Mouse (Mus musculus): Measurements from ENCODE around the gene Vti1a.

The Vti1a gene

DNA sequence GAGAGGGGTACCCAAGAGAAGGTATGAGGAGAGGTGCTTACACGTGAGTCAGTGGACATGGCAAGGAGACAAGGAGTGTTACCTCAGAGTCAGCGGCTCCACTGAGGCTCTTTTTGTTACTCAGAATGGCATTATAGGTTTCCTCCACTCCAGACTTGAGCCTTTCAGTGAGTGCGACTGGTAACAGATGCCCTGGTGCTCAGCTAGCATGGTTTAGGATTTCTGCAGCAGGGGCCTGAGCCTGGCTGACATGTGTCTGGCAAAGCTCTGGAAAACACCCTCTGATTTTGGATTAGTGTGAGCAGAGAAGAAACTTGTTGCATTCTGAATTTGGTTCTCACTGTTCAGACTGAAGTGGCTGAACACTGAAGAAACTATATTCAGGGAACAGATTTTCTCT is 209.0 kb downstream of the Vti1a start:
- no peak for DNase-seq (ENCODE audit: low spot score)

DNA sequence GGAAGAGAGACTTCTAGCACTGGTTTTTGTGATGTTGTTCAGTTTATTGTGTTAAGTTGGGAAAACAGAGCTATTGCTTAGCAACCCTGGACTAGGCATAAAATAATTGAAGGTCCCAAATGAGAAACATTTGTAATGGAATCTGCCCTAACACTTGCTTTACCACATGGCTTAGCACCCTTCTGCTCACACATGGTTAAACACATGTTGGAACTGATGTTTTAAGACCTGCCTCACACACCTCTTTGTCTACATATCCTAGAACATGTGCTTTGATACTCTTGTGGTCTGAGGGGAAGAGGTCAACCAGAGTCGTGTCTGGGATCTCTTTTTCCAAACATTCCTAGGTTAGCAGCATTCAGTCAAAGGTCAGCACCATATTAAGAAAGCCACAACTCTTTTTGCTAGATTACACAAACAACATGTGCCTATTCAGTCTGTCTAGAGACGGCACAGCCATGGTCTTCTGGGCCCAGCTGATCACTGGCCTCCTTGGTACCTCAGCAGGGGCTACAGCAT is 210.7 kb downstream of the Vti1a start:
- DNase-seq (ENCODE audit: low spot score) = no peak

DNA sequence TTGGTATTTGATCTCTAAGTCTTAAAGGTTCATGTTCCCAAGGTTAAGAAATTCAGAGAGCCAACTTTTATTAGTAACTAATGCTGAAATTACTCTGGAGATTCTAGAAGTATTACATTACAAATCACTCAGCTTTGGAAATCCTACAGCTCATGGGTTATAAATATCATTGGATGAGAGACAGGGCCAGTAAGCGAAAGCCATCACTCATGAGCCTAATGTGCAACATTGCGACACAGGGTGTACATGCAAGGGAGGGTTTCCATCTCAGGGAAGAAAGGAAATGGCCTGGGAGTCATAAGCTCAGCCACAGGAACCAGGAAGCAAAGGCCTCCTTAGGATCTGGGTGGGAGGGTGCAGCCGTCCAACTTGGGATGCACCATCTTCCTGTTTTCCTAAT is 213.9 kb downstream of the Vti1a start:
- DNase-seq (ENCODE audit: low spot score) = no peak

DNA sequence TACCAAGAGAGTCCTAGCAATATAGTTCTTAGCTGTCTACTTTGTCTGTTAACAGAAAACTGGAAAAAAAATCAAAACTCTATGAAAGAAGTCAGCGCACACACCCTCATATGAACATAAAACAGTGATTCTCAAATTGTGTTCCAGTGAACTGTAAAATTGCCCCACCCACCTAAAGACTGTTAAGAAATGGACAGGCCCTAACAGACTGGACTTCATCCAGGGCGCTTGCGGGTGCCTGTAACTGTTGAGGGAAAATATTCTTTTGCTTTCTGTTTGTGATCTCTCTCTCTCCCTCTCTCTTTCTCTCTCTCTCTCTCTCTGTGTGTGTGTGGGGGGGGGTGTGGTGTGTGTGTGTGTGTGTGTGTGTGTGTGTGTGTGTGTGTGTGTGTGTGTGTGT is 216.6 kb downstream of the Vti1a start:
- DNase-seq (ENCODE audit: low spot score) = no peak

DNA sequence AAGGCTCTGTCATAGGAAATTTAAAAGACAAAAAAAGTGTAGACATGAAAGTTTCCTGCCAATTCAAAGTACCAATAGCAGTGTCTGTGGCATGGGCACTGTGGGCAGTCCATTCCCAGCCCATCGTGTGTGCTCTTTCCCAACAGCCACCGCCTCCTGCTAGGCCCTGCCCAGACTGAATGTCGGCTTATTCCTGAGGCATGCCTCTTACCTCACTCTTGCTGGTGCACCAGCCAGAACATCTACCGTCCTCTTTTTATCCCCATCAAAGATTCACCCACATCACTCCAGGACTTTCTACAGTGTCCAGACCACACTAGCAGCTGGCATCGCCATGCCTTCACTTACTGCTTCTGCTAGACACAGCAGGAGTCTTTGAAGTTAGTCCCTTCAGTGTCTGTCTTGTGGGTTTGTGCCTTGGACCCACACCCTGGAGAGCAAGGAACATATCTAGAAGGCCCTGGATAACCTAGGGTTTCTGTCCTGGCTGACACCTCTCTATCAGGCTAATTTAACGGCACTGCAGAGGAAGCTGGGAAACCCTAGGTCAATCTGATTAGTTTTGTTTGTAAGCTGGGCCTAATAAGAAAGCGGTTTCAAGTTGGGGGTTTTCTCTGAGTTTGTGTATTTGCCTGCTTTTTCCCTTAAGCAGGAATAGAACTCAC is 220.3 kb downstream of the Vti1a start:
- DNase-seq (ENCODE audit: low spot score) = no peak

DNA sequence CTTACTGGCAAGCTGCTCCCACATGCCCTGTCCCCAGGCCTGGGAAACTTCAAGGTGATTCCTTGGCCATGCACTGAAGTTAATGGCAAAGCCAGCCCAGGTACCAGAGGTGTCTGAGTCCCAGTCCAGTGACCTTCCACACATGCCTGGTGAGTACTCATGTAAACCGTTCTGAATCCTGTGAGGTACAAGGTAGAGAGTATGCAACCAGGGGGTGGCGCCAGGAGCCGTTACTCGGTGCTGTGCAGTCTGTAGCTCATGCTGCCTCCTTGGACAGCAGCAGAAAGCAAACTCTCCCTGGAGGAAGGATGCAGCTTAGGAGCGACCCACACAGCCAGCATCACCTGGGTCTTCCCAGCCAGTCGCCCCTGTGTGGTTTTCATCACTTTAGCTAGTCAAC is 221.6 kb downstream of the Vti1a start:
- DNase-seq (ENCODE audit: low spot score) = no peak

DNA sequence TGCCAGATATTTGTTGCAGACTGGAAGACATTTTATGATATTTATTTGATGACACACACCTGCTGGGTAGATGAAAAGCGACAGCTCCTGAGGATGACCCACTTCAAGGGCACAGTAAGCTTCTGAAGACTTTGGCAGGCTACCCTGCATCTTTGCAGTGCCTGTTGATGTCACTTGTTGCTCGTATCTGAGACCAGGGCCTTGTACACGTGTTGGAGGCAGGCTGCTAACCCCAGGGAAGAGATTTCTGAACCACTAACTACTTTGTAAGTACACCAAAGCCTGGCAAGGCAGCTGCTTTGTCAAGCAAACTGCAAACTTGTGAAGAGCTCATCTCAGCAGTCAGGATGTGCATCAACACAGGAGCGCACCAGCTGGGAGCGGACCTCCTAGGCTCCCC is 225.5 kb downstream of the Vti1a start:
- no peak for DNase-seq (ENCODE audit: low spot score)

DNA sequence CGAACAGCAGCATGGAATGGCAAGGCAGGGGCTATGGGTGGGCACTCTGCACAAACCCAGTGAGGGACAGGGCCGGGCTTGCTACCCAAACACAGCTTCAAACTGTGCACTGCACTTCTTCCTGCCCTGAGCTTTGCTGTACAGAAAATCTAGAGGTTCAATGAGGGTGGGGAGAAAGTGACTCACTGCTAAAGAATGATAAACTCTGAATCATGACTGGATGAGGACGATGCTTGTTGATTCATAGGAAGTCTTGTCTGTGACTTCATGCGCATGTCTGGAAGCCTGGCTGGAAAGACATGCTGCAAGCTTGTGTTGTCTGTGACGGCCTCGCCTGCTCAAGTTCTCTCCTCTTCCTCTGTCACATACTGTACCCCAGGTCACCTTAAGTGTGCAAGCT is 226.4 kb downstream of the Vti1a start:
- DNase-seq (ENCODE audit: low spot score) = no peak

DNA sequence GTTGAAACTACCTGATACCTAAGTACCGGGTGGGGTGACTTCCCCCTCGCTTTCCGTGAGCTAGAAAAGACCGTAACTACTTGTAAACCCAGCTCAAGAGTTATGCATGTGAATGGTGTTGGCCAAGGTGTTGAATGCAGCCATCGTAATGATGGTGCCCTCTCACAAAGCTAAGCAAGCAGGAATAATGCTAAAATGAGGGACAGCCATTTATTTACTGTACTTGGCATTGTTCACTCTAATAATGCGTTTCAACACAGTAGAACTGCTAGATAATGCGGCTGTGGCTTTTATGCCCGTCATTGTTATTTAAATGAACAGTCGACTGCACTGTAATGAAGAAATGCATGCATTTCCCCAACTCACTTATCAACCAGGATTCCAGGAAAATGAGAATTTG is 227.1 kb downstream of the Vti1a start:
- no peak for DNase-seq (ENCODE audit: low spot score)

DNA sequence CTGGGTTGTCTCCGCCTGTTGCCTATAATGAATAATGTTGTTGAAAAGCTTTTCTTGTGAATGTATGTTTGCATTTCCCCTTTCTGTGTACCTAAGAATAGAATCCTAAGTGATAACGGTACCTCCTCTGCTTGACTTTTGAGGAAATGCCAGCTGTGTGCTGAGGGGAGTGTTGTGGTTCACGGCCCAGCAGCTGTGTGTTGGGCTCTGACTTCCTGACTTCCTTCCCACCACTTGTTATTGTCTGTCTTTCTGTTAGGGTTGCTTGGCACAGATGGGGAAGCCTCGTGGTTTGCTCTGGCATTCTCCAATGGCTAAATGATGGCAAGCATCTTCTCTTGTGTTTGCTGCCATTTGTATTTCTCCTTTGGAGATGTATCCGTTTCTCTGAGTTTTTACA is 228.4 kb downstream of the Vti1a start:
- DNase-seq (ENCODE audit: low spot score) = no peak

DNA sequence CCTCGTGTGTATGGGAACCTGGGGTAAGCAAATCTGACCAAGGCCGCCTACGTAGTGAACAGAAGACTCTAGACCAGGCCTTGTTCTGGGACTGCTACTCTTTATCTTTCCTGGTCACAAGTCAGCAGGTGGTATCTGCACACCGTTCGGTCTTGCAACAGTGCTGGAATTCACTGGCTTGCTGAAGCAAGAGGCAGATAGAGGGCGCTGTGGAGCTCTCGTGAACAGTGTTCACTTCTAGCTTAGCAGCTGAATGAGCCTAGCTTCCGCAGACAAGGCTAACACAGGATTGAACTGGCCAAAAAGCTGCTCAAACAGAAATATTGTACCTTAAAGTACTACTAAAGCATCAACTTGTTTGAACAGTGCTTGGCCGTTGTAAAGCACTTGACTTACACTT is 229.4 kb downstream of the Vti1a start:
- peak; percentile 94 for DNase-seq (ENCODE audit: low spot score)

DNA sequence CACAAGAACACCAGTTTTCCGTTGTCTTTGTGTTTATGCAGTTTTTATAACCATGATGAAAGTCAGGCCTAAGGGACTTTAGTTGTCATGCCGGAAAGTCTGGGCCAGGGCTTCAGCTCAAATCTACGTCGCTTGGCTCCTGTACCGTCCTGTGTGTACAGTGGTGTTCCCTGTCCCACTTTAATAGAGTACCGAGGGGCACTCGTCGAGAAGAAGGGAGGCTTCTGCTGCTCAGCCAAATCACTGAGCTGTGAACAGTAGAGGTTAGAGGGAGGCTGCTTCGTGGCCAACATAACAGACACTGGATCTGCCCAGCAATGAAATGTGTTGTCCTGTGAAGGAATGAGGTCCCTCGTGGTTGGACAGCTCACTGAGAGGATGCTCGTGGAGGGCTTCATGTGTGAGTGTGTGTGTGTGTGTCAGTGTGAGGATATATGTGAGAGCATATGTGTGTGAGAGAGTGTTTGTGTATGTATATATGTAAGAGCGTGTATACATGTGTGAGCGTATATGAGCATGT is 230.0 kb downstream of the Vti1a start:
- peak; percentile 20 for DNase-seq (ENCODE audit: low spot score)

DNA sequence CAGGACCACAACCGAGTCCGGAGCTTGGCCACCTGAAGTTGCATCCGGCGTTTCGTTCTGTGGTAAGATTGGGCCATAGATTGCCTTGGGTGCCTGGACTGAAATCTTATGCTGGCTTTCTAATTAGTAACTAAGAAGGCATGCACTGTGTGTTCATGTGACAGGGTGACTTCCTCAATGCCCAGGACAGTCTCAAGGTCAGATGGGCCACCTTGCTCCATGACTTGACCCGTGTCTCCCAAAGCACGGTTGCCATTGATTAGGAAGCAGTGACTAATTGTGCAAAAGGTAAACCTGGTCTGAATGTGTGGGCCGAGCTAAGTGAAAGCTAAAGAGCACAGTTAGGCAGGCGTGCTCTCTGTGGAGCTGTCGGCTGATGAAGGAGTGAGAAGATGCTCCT is 232.1 kb downstream of the Vti1a start:
- no peak for DNase-seq (ENCODE audit: low spot score)

DNA sequence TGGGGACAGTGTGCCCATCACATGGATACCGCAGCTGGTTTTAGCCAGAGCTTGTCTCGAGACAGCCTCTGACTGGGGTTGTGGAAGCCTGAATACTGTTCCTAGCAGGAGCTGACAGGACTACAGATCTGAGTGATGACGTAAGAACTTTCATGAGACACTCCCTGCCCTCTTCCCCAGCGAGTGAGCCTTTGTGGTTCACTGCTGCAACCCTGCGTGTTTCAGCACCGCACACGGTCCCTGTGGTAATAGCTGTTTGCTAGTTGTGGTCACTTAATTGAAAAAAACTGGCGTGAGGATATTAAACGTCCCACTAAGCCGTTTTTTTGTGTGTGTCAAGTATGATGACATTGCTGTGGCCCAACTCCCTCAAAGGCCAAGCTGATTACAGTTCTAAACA is 232.6 kb downstream of the Vti1a start:
- DNase-seq (ENCODE audit: low spot score) = no peak

DNA sequence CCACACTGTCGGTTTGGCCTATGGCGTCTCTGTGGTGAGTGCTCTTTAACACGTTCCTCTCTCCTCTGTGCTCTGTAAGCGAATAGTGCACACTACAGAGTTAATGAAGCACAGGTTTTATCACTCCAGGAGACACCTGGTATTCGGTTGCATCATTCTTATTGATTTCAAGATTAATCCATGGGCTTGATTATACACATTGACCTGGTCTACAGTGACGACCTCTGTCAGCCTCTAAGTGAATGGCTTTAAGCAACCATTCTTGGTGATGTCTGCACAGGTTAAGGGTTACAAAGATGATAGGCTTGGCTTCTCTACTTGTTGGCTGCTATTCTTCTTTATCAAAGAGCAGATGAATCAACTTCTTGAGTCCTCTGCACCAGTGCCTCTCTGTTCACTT is 234.1 kb downstream of the Vti1a start:
- DNase-seq (ENCODE audit: low spot score) = no peak

DNA sequence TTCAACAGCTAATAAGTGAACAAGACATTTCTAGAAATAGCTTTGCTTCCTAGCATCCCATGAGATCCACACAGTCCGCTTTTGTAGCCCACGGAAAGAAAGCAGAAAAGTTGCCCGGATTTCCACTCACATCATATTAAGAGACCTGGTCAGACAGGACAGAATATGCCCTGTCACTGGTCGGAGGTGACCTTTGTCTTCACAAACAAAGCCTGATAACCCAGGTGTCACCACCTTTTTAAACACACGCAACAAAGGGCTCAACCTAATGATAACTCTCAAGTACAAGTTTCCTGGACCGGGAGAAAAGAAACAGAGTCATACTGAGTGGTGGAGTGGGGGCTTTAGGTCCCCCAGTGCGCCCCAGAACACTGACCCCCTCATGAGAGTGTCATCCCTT is 236.2 kb downstream of the Vti1a start:
- no peak for DNase-seq (ENCODE audit: low spot score)

DNA sequence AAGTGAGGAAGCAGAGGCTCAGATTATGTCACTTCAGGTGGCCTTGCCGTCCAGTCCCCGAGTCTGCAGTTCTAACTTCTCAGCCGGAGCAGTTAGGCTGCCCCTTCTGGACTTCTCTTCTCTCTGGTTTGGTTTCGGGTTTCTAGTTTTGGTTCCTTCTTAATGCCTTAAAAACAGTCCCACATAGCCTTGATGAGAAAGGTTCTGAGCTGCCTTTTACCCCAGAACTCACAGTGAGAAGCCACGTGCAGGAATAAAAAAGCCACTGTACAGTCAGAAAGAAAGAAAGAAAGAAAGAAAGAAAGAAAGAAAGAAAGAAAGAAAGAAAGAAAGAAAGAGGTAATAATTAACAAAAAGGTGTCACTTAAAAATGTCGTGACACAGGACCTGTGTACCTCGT is 236.8 kb downstream of the Vti1a start:
- DNase-seq (ENCODE audit: low spot score) = no peak

DNA sequence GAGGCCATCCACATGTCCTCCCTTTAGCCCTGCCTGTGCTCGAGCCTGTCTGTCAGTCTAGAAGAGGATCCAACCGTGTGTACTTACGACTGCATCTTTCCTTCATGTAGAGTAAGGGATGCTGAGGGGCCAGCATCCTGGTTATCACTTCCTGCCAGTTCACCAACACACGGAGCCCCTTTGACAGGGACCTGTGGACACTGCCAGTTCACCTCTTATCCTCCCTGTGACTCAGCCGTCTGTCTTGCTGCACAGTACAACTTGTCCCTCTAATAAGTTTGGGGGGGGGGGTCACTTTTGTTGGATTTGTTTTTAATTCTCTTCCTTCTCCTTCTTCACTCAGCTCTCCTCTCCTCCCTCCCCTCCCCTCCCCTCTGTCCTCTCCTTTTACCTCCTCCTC is 238.2 kb downstream of the Vti1a start:
- DNase-seq (ENCODE audit: low spot score) = no peak

DNA sequence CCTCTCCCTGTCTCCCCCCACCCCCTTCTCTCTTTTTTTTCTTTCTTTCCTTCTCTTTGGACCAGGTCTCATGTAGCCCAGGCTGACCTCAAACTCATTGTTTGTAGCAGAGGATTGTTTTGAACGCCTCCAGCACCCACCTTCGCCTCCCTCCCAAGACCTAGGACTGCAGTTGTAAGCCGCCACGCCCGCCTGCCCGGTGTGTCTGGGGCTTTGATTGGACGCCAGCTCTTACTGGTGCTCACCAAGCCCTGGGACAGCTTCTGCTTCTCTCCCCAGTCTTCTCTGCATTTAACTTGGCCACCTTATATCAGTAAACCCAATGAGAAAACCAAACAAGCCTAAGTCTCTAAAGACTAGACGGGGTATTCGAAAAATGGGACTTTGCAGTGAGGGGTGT is 238.6 kb downstream of the Vti1a start:
- no peak for DNase-seq (ENCODE audit: low spot score)

DNA sequence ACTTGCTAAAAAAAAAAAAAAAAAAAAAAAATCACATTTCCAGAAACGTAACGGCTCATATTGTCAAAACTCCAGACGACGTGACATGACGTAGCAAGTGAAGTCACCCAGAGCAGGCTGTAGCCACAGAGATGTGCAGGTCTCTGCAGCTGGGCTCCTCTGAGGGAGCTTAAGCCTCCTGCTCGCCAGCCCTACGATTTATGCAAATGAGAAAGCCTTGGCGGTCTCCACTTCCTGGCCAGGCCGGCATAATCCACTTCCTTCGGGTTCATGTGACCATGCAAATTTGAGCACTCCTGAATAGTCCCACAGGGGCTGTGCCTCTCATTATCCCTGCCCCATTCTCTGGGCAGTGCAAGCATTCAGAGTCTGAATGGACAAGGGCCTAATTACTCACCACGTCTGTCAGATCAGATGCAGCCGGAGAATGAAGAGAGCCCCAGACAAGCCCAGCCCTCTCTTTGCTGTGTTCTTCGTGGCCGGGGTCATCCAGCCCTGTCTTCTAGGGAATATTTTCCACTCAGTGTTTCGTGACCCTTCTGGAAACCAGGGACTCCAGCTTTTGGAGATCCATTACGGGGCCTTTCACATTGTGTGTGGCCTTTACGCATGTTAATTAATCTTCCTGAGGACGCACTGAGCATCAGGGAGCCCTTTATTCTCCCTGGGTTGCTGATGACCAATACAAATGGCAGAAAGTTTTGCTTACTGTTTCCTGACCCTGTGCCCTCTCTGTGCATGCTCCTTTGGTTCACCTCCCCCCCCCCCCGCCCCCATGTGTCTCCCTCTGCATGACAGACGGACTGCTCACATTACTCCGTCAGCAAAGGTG is 240.3 kb downstream of the Vti1a start:
- DNase-seq (ENCODE audit: low spot score) = peak; percentile 95

DNA sequence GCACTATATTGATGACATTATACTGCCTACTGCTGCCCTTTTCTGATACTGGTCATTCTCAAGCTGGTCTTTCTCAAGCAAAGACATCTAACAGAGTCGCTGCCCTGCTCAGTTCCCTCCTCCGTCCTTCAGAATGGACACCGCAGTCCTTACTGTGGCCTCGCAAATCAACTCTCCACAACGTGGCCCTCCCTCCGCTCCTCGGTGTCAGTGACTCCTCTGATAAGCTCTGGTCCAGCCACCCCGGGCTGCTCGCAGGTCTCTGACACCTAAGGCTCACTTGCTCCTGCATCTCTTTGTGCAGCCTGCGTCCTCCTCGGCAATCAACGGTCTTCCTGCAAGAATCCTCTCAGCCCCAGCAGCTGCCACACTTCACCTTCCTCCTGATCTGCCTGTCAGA is 243.2 kb downstream of the Vti1a start:
- DNase-seq (ENCODE audit: low spot score) = no peak

DNA sequence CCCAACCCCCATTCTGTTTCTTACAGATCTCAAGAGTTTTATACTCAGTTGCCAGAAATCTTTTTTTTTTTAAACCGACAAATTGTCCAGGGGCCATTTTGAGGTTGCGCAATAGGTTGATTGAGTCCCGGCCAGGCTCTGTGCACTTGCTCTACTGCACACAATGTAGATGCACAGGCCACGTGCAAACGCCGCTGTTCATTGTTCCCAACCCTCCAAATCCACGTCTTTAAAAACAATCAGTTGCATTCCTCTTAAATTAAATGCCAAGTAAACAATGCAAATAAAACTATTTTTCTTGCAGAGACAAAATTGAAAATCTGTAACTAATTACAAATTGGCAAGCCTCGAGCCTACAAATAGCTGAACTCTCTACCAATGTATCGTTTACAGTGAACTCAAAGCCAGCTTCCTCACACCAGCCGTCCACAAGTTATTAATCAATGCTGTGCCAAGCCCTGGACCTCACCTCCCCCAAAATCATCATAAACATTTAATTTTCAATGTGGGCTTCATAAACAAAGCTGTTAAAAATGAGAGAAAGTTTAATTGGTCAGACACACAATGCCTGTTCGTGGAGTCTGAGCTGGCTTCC is 244.1 kb downstream of the Vti1a start:
- no peak for DNase-seq (ENCODE audit: low spot score)

DNA sequence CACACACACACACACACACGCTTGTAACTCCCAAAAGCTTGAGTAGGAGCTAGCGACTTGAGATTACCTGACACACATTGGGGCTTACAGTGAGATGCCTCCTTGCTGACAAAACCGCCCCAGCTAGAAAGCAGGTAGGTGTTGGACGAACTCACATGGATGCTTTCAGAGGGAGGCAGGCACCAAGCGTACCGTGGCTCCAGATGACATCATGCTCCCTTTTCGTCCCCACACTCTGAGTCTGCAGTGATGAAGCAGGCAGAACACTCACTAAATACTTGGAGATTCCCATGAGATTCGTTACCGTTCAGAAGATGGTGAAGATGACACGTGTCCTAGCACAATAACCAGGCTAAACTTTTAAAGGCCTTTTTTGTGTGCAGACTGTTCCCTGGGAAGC is 245.4 kb downstream of the Vti1a start:
- DNase-seq (ENCODE audit: low spot score) = no peak

Measured in retina, embryonic 14.5 days (tissue).